Mouse (Mus musculus): ENCODE measurements around the gene Gm21852.
"Not testable (repeated sequence)": the region's sequence is repeated elsewhere in the genome, so short reads cannot be mapped to it uniquely, and the experiment has no call there.

Gm21852 gene

GRCm38 (mm10) chrY:40651896-40652295 is at the start of gene Gm21852:
Gm21852 (minus strand) TSS chrY:40651996.
- DNase-seq (ENCODE audit: low read depth), result not testable (repeated sequence)

Measured in NIH3T3 (cell line).